ENCODE assay signal across 7 mouse cellular contexts in the genomic region with DNA sequence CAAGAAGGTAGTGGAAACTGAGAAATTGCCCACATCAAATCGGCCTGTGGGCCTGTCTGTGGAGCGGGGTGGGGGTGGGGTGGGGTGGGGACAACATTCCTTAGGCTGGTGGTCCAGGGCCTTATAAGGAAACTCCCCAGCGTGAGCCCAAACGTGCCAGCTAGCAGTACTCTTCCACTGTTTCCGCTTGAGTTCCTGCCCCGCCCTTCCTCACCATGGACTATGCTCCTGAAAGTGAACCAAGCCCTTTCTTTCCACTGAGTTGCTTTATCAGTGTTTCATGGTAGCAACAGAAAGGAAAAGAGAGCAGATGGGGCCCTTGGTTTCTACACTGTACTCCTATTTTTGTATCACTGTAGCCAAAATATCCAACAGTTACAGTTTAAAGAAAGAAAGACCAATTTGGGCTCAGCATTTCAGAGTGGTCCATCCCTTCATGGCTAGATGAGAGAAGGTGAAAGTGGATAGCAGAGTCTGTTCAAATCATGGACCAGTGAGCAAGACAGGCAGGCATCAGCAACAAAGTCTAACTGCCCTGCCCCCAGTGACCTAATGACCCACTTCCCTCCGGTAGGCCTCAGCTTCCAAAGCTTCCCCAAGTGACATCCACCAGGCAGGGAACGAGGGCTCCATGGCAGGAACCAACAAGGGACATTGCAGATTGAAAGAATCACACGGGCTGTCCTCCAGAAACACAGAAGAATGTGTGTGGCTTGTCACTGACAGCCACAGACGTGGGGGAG. TPM values are rescaled to one million over a fixed set of nuclear protein-coding genes. Genes with fewer than 3 reads are reported as not detected.
DNase-seq lines count a peak whose midpoint lies in the region; ATAC-seq and TF ChIP-seq lines count a peak whose summit lies in the region.

No protein-coding gene starts in this region.

- 11% methylated on average over 10 of the region's 10 CpGs for WGBS in embryonic facial prominence, embryonic 14.5 days
- 12% methylated on average over 10 of the region's 10 CpGs for WGBS in hindbrain, postnatal 0 days
- WGBS in liver, embryonic 12.5 days (ENCODE audit: insufficient replicate concordance): 15% methylated on average over 10 of the region's 10 CpGs
- WGBS in small intestine, adult 2 months: 7% methylated on average over 10 of the region's 10 CpGs

- H3K4me1 ChIP-seq in embryonic facial prominence, embryonic 14.5 days (ENCODE audit: control insufficient read depth, insufficient read depth, low read length): peaks cover 31% of the 10 kb centered on the region
- peaks cover 5% of the 10 kb centered on the region for H3K4me1 ChIP-seq in hindbrain, postnatal 0 days (ENCODE audit: insufficient read depth, low read length)
- peaks cover 48% of the 10 kb centered on the region for H3K4me1 ChIP-seq in liver, embryonic 12.5 days
- peaks cover 28% of the 10 kb centered on the region; the same call in 1 of the 2 replicates for H3K4me1 ChIP-seq in small intestine, adult 2 months (ENCODE audit: control insufficient read depth, insufficient read depth, insufficient read length, low read length)

- no peak overlapping the region for H3K4me3 ChIP-seq in embryonic facial prominence, embryonic 14.5 days (ENCODE audit: low read depth, low read length)
- H3K4me3 ChIP-seq in hindbrain, postnatal 0 days (ENCODE audit: low read length): no peak overlapping the region
- H3K4me3 ChIP-seq in liver, embryonic 12.5 days: no peak overlapping the region
- peak overlapping the region; percentile 0; the same call in 1 of the 2 replicates for H3K4me3 ChIP-seq in small intestine, adult 2 months (ENCODE audit: low read depth, low read length)

- ATAC-seq in embryonic facial prominence, embryonic 14.5 days (ENCODE audit: low read depth): peak; percentile 65
- ATAC-seq in hindbrain, postnatal 0 days: no peak
- ATAC-seq in liver, embryonic 12.5 days: peak; percentile 69

- DNase-seq in ZHBTc4 (ENCODE audit: low read depth, low spot score): peak; percentile 79
- DNase-seq in embryonic facial prominence, embryonic 14.5 days (ENCODE audit: low spot score): peak; percentile 90
- no peak for DNase-seq in hindbrain, postnatal 0 days (ENCODE audit: low spot score)
- no peak for DNase-seq in thymus, postnatal 14 days
- DNase-seq in left cerebral cortex, adult 8-10 months (ENCODE audit: low spot score in 2 of 2): no peak

- 0 out of 2 replicates have a peak overlapping the region, but pooled peaks have one; percentile 43 for H3K9ac ChIP-seq in embryonic facial prominence, embryonic 14.5 days (ENCODE audit: low read depth, low read length)
- no peak overlapping the region for H3K9ac ChIP-seq in hindbrain, postnatal 0 days (replicated peaks; ENCODE audit: low read length)
- peak overlapping the region; percentile 40; the same call in 1 of the 2 replicates for H3K9ac ChIP-seq in liver, embryonic 12.5 days

- no peaks in the 10 kb centered on the region for H3K9me3 ChIP-seq in embryonic facial prominence, embryonic 14.5 days (ENCODE audit: control insufficient read depth, low read length)
- H3K9me3 ChIP-seq in hindbrain, postnatal 0 days (ENCODE audit: low read length): no peaks in the 10 kb centered on the region
- H3K9me3 ChIP-seq in liver, embryonic 12.5 days (replicated peaks): no peaks in the 10 kb centered on the region

- TF ChIP-seq POLR2A in small intestine, adult 2 months (IDR thresholded peaks at IDR 0.05; ENCODE audit: low read depth, low read length): no peak

- TF ChIP-seq CTCF in hindbrain, postnatal 0 days (IDR thresholded peaks at IDR 0.05; ENCODE audit: low read depth): no peak
- no peak for TF ChIP-seq CTCF in small intestine, adult 2 months (IDR thresholded peaks at IDR 0.05; ENCODE audit: extremely low read depth, insufficient read length, insufficient replicate concordance, low read depth, low read length)

- peak overlapping the region; percentile 34 for H3K4me2 ChIP-seq in embryonic facial prominence, embryonic 14.5 days (ENCODE audit: low read depth, low read length)
- no peak overlapping the region for H3K4me2 ChIP-seq in hindbrain, postnatal 0 days (ENCODE audit: low read depth, low read length)
- peak overlapping the region; percentile 48 for H3K4me2 ChIP-seq in liver, embryonic 12.5 days

- H3K27me3 ChIP-seq in embryonic facial prominence, embryonic 14.5 days (replicated peaks; ENCODE audit: control insufficient read depth, insufficient read depth, low read length): no peaks in the 10 kb centered on the region
- no peaks in the 10 kb centered on the region for H3K27me3 ChIP-seq in hindbrain, postnatal 0 days (ENCODE audit: insufficient read depth, low read length)
- no peaks in the 10 kb centered on the region for H3K27me3 ChIP-seq in liver, embryonic 12.5 days (replicated peaks)
- no peaks in the 10 kb centered on the region for H3K27me3 ChIP-seq in small intestine, adult 2 months (ENCODE audit: control insufficient read depth, insufficient read depth, low read length)

- no peaks in the 10 kb centered on the region for H3K36me3 ChIP-seq in embryonic facial prominence, embryonic 14.5 days (ENCODE audit: control insufficient read depth, insufficient read depth, low read length)
- H3K36me3 ChIP-seq in hindbrain, postnatal 0 days (ENCODE audit: insufficient read depth, low read length): no peaks in the 10 kb centered on the region
- peaks cover 10% of the 10 kb centered on the region; the same call in 1 of the 2 replicates for H3K36me3 ChIP-seq in liver, embryonic 12.5 days
- no peaks in the 10 kb centered on the region for H3K36me3 ChIP-seq in small intestine, adult 2 months (ENCODE audit: control insufficient read depth, insufficient read depth, low read length)

- peak overlapping the region; percentile 95 for H3K27ac ChIP-seq in embryonic facial prominence, embryonic 14.5 days (replicated peaks; ENCODE audit: low read depth, low read length)
- peak overlapping the region; percentile 64; the same call in 1 of the 2 replicates for H3K27ac ChIP-seq in hindbrain, postnatal 0 days
- H3K27ac ChIP-seq in liver, embryonic 12.5 days: peak overlapping the region; percentile 80
- peak overlapping the region; percentile 96 for H3K27ac ChIP-seq in small intestine, adult 2 months (ENCODE audit: insufficient read depth, low read depth, low read length)

RNA-seq across cellular contexts. Expression of gene Hnrnpl, which starts 5.3 kb away (rescaled TPM):
- 180 and 182 TPM in 2 replicates for polyA plus RNA-seq in embryonic facial prominence, embryonic 14.5 days (2014; fragmentation: Nextera tagmentation; extraction: Ambion mirVana)
- total RNA-seq in hindbrain, postnatal 0 days (2014; rRNA removed): 233 and 275 TPM in 2 replicates
- polyA plus RNA-seq in hindbrain, postnatal 0 days (2015; fragmentation: Nextera tagmentation; extraction: Ambion mirVana): 179 and 191 TPM in 2 replicates
- polyA plus RNA-seq in liver, embryonic 12.5 days (2016; fragmentation: Nextera tagmentation; extraction: Ambion mirVana): 186 and 188 TPM in 2 replicates
- 67.1 and 140 TPM in 2 replicates for polyA plus RNA-seq in small intestine, adult 2 months (2012; rRNA removed)
- 100 to 1,000 TPM; 433 to 466 (median 453) TPM for total RNA-seq in left cerebral cortex, adult 8-10 months (2022)

RNA-seq across cellular contexts. Expression of gene Rinl, which starts 14.2 kb away (rescaled TPM):
- 2.7 and 3.0 TPM in 2 replicates for polyA plus RNA-seq in embryonic facial prominence, embryonic 14.5 days (2014; fragmentation: Nextera tagmentation; extraction: Ambion mirVana)
- 1.2 TPM in 2 replicates for total RNA-seq in hindbrain, postnatal 0 days (2014; rRNA removed)
- polyA plus RNA-seq in hindbrain, postnatal 0 days (2015; fragmentation: Nextera tagmentation; extraction: Ambion mirVana): 1.4 and 2.0 TPM in 2 replicates
- 14.5 and 16.1 TPM in 2 replicates for polyA plus RNA-seq in liver, embryonic 12.5 days (2016; fragmentation: Nextera tagmentation; extraction: Ambion mirVana)
- 4.4 and 7.1 TPM in 2 replicates for polyA plus RNA-seq in small intestine, adult 2 months (2012; rRNA removed)
- total RNA-seq in left cerebral cortex, adult 8-10 months (2022): 1 to 10 TPM; 2.0 to 4.9 (median 4.1) TPM

RNA-seq across cellular contexts. Expression of gene Ech1, which starts 22.0 kb away (rescaled TPM):
- polyA plus RNA-seq in embryonic facial prominence, embryonic 14.5 days (2014; fragmentation: Nextera tagmentation; extraction: Ambion mirVana): 183 and 202 TPM in 2 replicates
- total RNA-seq in hindbrain, postnatal 0 days (2014; rRNA removed): 95.5 and 131 TPM in 2 replicates
- polyA plus RNA-seq in hindbrain, postnatal 0 days (2015; fragmentation: Nextera tagmentation; extraction: Ambion mirVana): 122 and 127 TPM in 2 replicates
- polyA plus RNA-seq in liver, embryonic 12.5 days (2016; fragmentation: Nextera tagmentation; extraction: Ambion mirVana): 72.3 and 73.6 TPM in 2 replicates
- 201 and 291 TPM in 2 replicates for polyA plus RNA-seq in small intestine, adult 2 months (2012; rRNA removed)
- 10 to 100 TPM; 57.9 to 68.0 (median 62.2) TPM for total RNA-seq in left cerebral cortex, adult 8-10 months (2022)

RNA-seq across cellular contexts. Expression of gene Lgals4, which starts 30.6 kb away (rescaled TPM):
- 3.4 and 4.1 TPM in 2 replicates for polyA plus RNA-seq in embryonic facial prominence, embryonic 14.5 days (2014; fragmentation: Nextera tagmentation; extraction: Ambion mirVana)
- 0.47 and 8.4 TPM in 2 replicates for total RNA-seq in hindbrain, postnatal 0 days (2014; rRNA removed)
- polyA plus RNA-seq in hindbrain, postnatal 0 days (2015; fragmentation: Nextera tagmentation; extraction: Ambion mirVana): 5.0 and 5.8 TPM in 2 replicates
- polyA plus RNA-seq in liver, embryonic 12.5 days (2016; fragmentation: Nextera tagmentation; extraction: Ambion mirVana): 2.7 and 3.6 TPM in 2 replicates
- polyA plus RNA-seq in small intestine, adult 2 months (2012; rRNA removed): 1,096 and 2,780 TPM in 2 replicates
- 1 to 10 TPM; 1.4 to 3.4 (median 3.0) TPM for total RNA-seq in left cerebral cortex, adult 8-10 months (2022)

RNA-seq across cellular contexts. Expression of gene Nfkbib, which starts 35.7 kb away (rescaled TPM):
- polyA plus RNA-seq in embryonic facial prominence, embryonic 14.5 days (2014; fragmentation: Nextera tagmentation; extraction: Ambion mirVana): 40.9 and 41.5 TPM in 2 replicates
- total RNA-seq in hindbrain, postnatal 0 days (2014; rRNA removed): 18.2 and 22.7 TPM in 2 replicates
- 59.7 and 67.9 TPM in 2 replicates for polyA plus RNA-seq in hindbrain, postnatal 0 days (2015; fragmentation: Nextera tagmentation; extraction: Ambion mirVana)
- 41.6 and 43.1 TPM in 2 replicates for polyA plus RNA-seq in liver, embryonic 12.5 days (2016; fragmentation: Nextera tagmentation; extraction: Ambion mirVana)
- 76.0 and 138 TPM in 2 replicates for polyA plus RNA-seq in small intestine, adult 2 months (2012; rRNA removed)
- 10 to 100 TPM; 32.2 to 34.7 (median 33.3) TPM for total RNA-seq in left cerebral cortex, adult 8-10 months (2022)

Comparison
In these comparisons a context has a peak if more than half of its experiments do, and no peak if none do; other contexts are left out.
1. DNase-seq: peak in ZHBTc4 (single experiment) and embryonic facial prominence, embryonic 14.5 days (single experiment); none in hindbrain, postnatal 0 days (single experiment), thymus, postnatal 14 days (single experiment) and left cerebral cortex, adult 8-10 months (0 of 2).
2. Peak in every context shown above with its lines, with median percentiles within 50 percentile points of each other: H3K27ac ChIP-seq.